Mouse (Mus musculus) liver, postnatal 0 days (tissue): Measurements from ENCODE around the gene Chd9. TPM values are rescaled to one million over a fixed set of nuclear protein-coding genes. Genes with fewer than 3 reads are reported as not detected.
A peak's percentile ranks its signal among the peaks of the same experiment; 100 is the strongest.
"Not testable (repeated sequence)": the region's sequence is repeated elsewhere in the genome, so short reads cannot be mapped to it uniquely, and the experiment has no call there.

ENCODE experiments used
- ATAC-seq: fragments of 200-750 bp; cut with Nextera tagmentation; 2 replicates; pipeline ENCODE4 v1.8.0; 2017; ENCODE audit warnings: mild to moderate bottlenecking, moderate library complexity
- DNase-seq: peaks from one replicate; pipeline ENCODE4 v3.0.0-alpha.2; 2016
- H3K27ac ChIP-seq: fragments of 300-500 bp; sonication (generic); 2 replicates; pipeline ENCODE4 v1.5.1; 2014; ENCODE audit warnings: antibody characterized with exemption, moderate library complexity, mild to moderate bottlenecking, low read depth
- H3K27me3 ChIP-seq: fragments of 300-500 bp; sonication (generic); 2 replicates; pipeline ENCODE4 v1.6.1; 2014; ENCODE audit warnings: low read length, control low read depth, mixed read lengths; ENCODE audit not compliant: insufficient read depth
- H3K36me3 ChIP-seq: fragments of 300-500 bp; sonication (generic); replicated peaks from 2 replicates; pipeline ENCODE4 v1.6.1; 2014; ENCODE audit warnings: mild to moderate bottlenecking, control low read depth, low read length, moderate library complexity, mixed read lengths; ENCODE audit not compliant: insufficient read depth
- H3K4me1 ChIP-seq: fragments of 300-500 bp; sonication (generic); 2 replicates; pipeline ENCODE4 v1.6.1; 2014; ENCODE audit warnings: antibody characterized with exemption, mild to moderate bottlenecking, control low read depth; ENCODE audit not compliant: insufficient read depth
- H3K4me2 ChIP-seq: fragments of 300-500 bp; sonication (generic); 2 replicates; pipeline ENCODE4 v1.6.1; 2014; ENCODE audit warnings: low read depth, mild to moderate bottlenecking, low read length, moderate library complexity, mixed read lengths
- H3K4me3 ChIP-seq: fragments of 300-500 bp; sonication (generic); 2 replicates; pipeline ENCODE4 v1.5.1; 2014; ENCODE audit warnings: low read depth, low read length
- H3K9ac ChIP-seq: fragments of 300-500 bp; sonication (generic); replicated peaks from 2 replicates; pipeline ENCODE4 v1.6.1; 2014; ENCODE audit warnings: mild to moderate bottlenecking, moderate library complexity
- H3K9me3 ChIP-seq: fragments of 300-500 bp; sonication (generic); 2 replicates; pipeline ENCODE4 v1.6.1; 2016; ENCODE audit warnings: mild to moderate bottlenecking, control low read depth, low read length, mixed read lengths
- CTCF ChIP-seq: sonication (generic); IDR thresholded peaks from 2 replicates; pipeline ENCODE4 v1.5.1; 2016; ENCODE audit warnings: antibody characterized with exemption, low read depth
- EP300 ChIP-seq: IDR thresholded peaks from 2 replicates; pipeline ENCODE4 v1.6.1; 2016; ENCODE audit warnings: antibody characterized with exemption, low read depth, mild to moderate bottlenecking
- WGBS: fragments of 180-500 bp; shearing (Covaris S2); extraction: QIAGEN DNeasy Blood & Tissue Kit; methylation state at CpG from one replicate; pipeline ENCODE4 v1.1.7; 2014; ENCODE audit not compliant: insufficient replicate concordance; 5-methylcytosine and 5-hydroxymethylcytosine counted together
- polyA plus RNA-seq: library from polyadenylated mRNA; unstranded; fragments of >200 nt; fragmentation: Nextera tagmentation; extraction: Ambion mirVana; gene quantifications from 2 replicates; pipeline ENCODE4 v1.2.1, GENCODE M21; 2015

Gene Chd9
- polyA plus RNA-seq, 1 experiment from 2014 or later, result 32.2 TPM

GRCm38 (mm10) chr8:90885671-90886368 is 57.7 kb downstream of the Chd9 start:
- Histone ChIP-seq H3K27me3 (no peaks in the 10 kb centered on the region), H3K4me2 (no peak overlapping the region), H3K9ac (no peak overlapping the region), H3K27ac (no peak overlapping the region), H3K36me3 (no peaks in the 10 kb centered on the region), H3K9me3 (no peaks in the 10 kb centered on the region), H3K4me3 (no peak overlapping the region), H3K4me1 (0 out of 2 replicates have a peak, but pooled peaks cover 3% of the 10 kb centered on the region)
- ATAC-seq (no peak), DNase-seq (no peak)
- WGBS, result 73% methylated on average over 2 of the region's 2 CpGs
- no peak for TF ChIP-seq EP300
- TF ChIP-seq CTCF, result no peak

- not testable (repeated sequence) for DNase-seq, H3K4me3 ChIP-seq, H3K4me1 ChIP-seq, H3K9me3 ChIP-seq, H3K27ac ChIP-seq, H3K4me2 ChIP-seq, H3K27me3 ChIP-seq, H3K36me3 ChIP-seq, H3K9ac ChIP-seq, ATAC-seq
- no CpG with 5 or more reads among the region's 15 CpGs for WGBS
Measured at GRCm38 (mm10) chr8:90886369-90886712, 58.2 kb downstream of the Chd9 start.

GRCm38 (mm10) chr8:90887328-90887727 is 59.2 kb downstream of the Chd9 start:
- H3K4me1 ChIP-seq, H3K27me3 ChIP-seq, H3K4me2 ChIP-seq, H3K27ac ChIP-seq, H3K36me3 ChIP-seq, H3K9me3 ChIP-seq, ATAC-seq, DNase-seq, H3K9ac ChIP-seq: not testable (repeated sequence)
- no CpG with 5 or more reads among the region's 20 CpGs for WGBS
- peak overlapping the region; percentile 42 for H3K4me3 ChIP-seq

- TF ChIP-seq EP300 (peak; percentile 20; the same call in 1 of the 2 replicates), CTCF (no peak)
- no peak overlapping the region for H3K9ac ChIP-seq
- no peaks in the 10 kb centered on the region for H3K9me3 ChIP-seq
- peak overlapping the region; percentile 74 for H3K27ac ChIP-seq
- no peak overlapping the region for H3K4me3 ChIP-seq
- ATAC-seq, result peak; percentile 86
- H3K36me3 ChIP-seq, result no peaks in the 10 kb centered on the region
- 79% methylated on average over 8 of the region's 8 CpGs for WGBS
- H3K4me2 ChIP-seq, result no peak overlapping the region
- no peaks in the 10 kb centered on the region for H3K27me3 ChIP-seq
- DNase-seq, result no peak
- peaks cover 2% of the 10 kb centered on the region; the same call in 1 of the 2 replicates for H3K4me1 ChIP-seq
Measured at GRCm38 (mm10) chr8:90891872-90892578, 63.9 kb downstream of the Chd9 start.

GRCm38 (mm10) chr8:90892579-90892919 is 64.4 kb downstream of the Chd9 start:
- H3K9me3 ChIP-seq, result no peaks in the 10 kb centered on the region
- peak overlapping the region; percentile 13; the same call in 1 of the 2 replicates for H3K9ac ChIP-seq
- H3K36me3 ChIP-seq, result no peaks in the 10 kb centered on the region
- ATAC-seq, result peak; percentile 94
- H3K4me2 ChIP-seq, result no peak overlapping the region
- H3K27ac ChIP-seq, result peak overlapping the region; percentile 74
- no peak overlapping the region for H3K4me3 ChIP-seq
- H3K27me3 ChIP-seq, result no peaks in the 10 kb centered on the region
- 58% methylated on average over 5 of the region's 5 CpGs for WGBS
- H3K4me1 ChIP-seq, result peaks cover 2% of the 10 kb centered on the region; the same call in 1 of the 2 replicates
- TF ChIP-seq EP300 (0 out of 2 replicates have a peak, but pooled peaks have one; percentile 5), CTCF (no peak)
- DNase-seq, result peak; percentile 43

- Histone ChIP-seq H3K9ac (no peak overlapping the region), H3K4me1 (peaks cover 2% of the 10 kb centered on the region; the same call in 1 of the 2 replicates), H3K4me2 (no peak overlapping the region), H3K36me3 (no peaks in the 10 kb centered on the region), H3K27me3 (no peaks in the 10 kb centered on the region), H3K9me3 (no peaks in the 10 kb centered on the region), H3K27ac (no peak overlapping the region), H3K4me3 (no peak overlapping the region)
- 66% methylated on average over 14 of the region's 14 CpGs for WGBS
- no peak for ATAC-seq
- no peak for DNase-seq
- no peak for TF ChIP-seq EP300
- TF ChIP-seq CTCF, result no peak
Measured at GRCm38 (mm10) chr8:90894231-90894914, 66.2 kb downstream of the Chd9 start.
